Mouse (Mus musculus): Measurements from ENCODE around the gene Cdk5rap3.
A peak's percentile ranks its signal among the peaks of the same experiment; 100 is the strongest.

Gene Cdk5rap3

GRCm38 (mm10) chr11:96895886-96896285, 20.4 kb downstream of the Cdk5rap3 start:
- DNase-seq (ENCODE audit: low read depth) = no peak

- DNase-seq (ENCODE audit: low read depth) = no peak
Observed at GRCm38 (mm10) chr11:96893203-96893842, 23.0 kb downstream of the Cdk5rap3 start.

GRCm38 (mm10) chr11:96891784-96892527, 24.3 kb downstream of the Cdk5rap3 start:
- DNase-seq (ENCODE audit: low read depth) = no peak

GRCm38 (mm10) chr11:96886942-96887546, 29.3 kb downstream of the Cdk5rap3 start:
- no peak for DNase-seq (ENCODE audit: low read depth)

GRCm38 (mm10) chr11:96885901-96886340, 30.4 kb downstream of the Cdk5rap3 start:
- DNase-seq (ENCODE audit: low read depth) = no peak

- DNase-seq (ENCODE audit: low read depth) = no peak
Observed at GRCm38 (mm10) chr11:96880296-96880695, 36.0 kb downstream of the Cdk5rap3 start.

GRCm38 (mm10) chr11:96879359-96879758, 36.9 kb downstream of the Cdk5rap3 start:
- DNase-seq (ENCODE audit: low read depth) = no peak

GRCm38 (mm10) chr11:96878715-96879114, 37.6 kb downstream of the Cdk5rap3 start:
- DNase-seq (ENCODE audit: low read depth) = no peak

- DNase-seq (ENCODE audit: low read depth) = no peak
Observed at GRCm38 (mm10) chr11:96877071-96877470, 39.2 kb downstream of the Cdk5rap3 start.

- DNase-seq (ENCODE audit: low read depth) = no peak
Observed at GRCm38 (mm10) chr11:96876300-96877040, 39.8 kb downstream of the Cdk5rap3 start.

GRCm38 (mm10) chr11:96875745-96876144, 40.6 kb downstream of the Cdk5rap3 start:
- no peak for DNase-seq (ENCODE audit: low read depth)

- no peak for DNase-seq (ENCODE audit: low read depth)
Observed at GRCm38 (mm10) chr11:96875270-96875669, 41.0 kb downstream of the Cdk5rap3 start.

- DNase-seq (ENCODE audit: low read depth) = no peak
Observed at GRCm38 (mm10) chr11:96873601-96874140, 42.6 kb downstream of the Cdk5rap3 start.

GRCm38 (mm10) chr11:96872441-96873379, 43.6 kb downstream of the Cdk5rap3 start:
- no peak for DNase-seq (ENCODE audit: low read depth)

- DNase-seq (ENCODE audit: low read depth) = peak; percentile 70
Observed at GRCm38 (mm10) chr11:96867149-96867548, 49.1 kb downstream of the Cdk5rap3 start.

- DNase-seq (ENCODE audit: low read depth) = no peak
Observed at GRCm38 (mm10) chr11:96863206-96863995, 52.9 kb downstream of the Cdk5rap3 start.

- DNase-seq (ENCODE audit: low read depth) = no peak
Observed at GRCm38 (mm10) chr11:96862534-96862933, 53.8 kb downstream of the Cdk5rap3 start.

GRCm38 (mm10) chr11:96861878-96862289, 54.4 kb downstream of the Cdk5rap3 start:
- DNase-seq (ENCODE audit: low read depth) = peak; percentile 86

- no peak for DNase-seq (ENCODE audit: low read depth)
Observed at GRCm38 (mm10) chr11:96861446-96861845, 54.9 kb downstream of the Cdk5rap3 start.

GRCm38 (mm10) chr11:96860564-96860963, 55.7 kb downstream of the Cdk5rap3 start:
- peak; percentile 70 for DNase-seq (ENCODE audit: low read depth)
